Mouse (Mus musculus) limb, embryonic 14.5 days (tissue): ENCODE results near the gene Cptp. TPM values are rescaled to one million over a fixed set of nuclear protein-coding genes. Genes with fewer than 3 reads are reported as not detected.

Experiments used
- ATAC-seq: fragments of 200-750 bp; cut with Nextera tagmentation; 2 replicates; pipeline ENCODE4 v1.8.0; 2017; ENCODE audit warnings: low read depth, moderate number of reproducible peaks, moderate TSS enrichment; ENCODE audit not compliant: low FRiP score
- DNase-seq: peaks from one replicate; pipeline ENCODE4 v3.0.0-alpha.2; 2015; ENCODE audit warnings: low spot score
- H3K27ac ChIP-seq: fragments of 300-500 bp; sonication (generic); replicated peaks from 2 replicates; pipeline ENCODE4 v1.5.1; 2014; ENCODE audit warnings: low read depth, mild to moderate bottlenecking, low read length, moderate library complexity, mixed read lengths
- H3K27me3 ChIP-seq: fragments of 300-500 bp; sonication (generic); 2 replicates; pipeline ENCODE4 v1.6.1; 2014; ENCODE audit warnings: low read length, mixed read lengths; ENCODE audit not compliant: control insufficient read depth, insufficient read depth
- H3K36me3 ChIP-seq: fragments of 300-500 bp; sonication (generic); 2 replicates; pipeline ENCODE4 v1.6.1; 2014; ENCODE audit warnings: mild to moderate bottlenecking, low read length, moderate library complexity, mixed read lengths; ENCODE audit not compliant: control insufficient read depth, insufficient read depth
- H3K4me1 ChIP-seq: fragments of 300-500 bp; sonication (generic); 2 replicates; pipeline ENCODE4 v1.6.1; 2014; ENCODE audit warnings: antibody characterized with exemption, low read length, mixed read lengths; ENCODE audit not compliant: control insufficient read depth, insufficient read depth
- H3K4me2 ChIP-seq: fragments of 300-500 bp; sonication (generic); replicated peaks from 2 replicates; pipeline ENCODE4 v1.6.1; 2014; ENCODE audit warnings: low read depth, mild to moderate bottlenecking, low read length, moderate library complexity; ENCODE audit not compliant: severe bottlenecking
- H3K4me3 ChIP-seq: fragments of 300-500 bp; sonication (generic); replicated peaks from 2 replicates; pipeline ENCODE4 v1.5.1; 2014; ENCODE audit warnings: low read length
- H3K9ac ChIP-seq: fragments of 300-500 bp; sonication (generic); 2 replicates; pipeline ENCODE4 v1.6.1; 2014; ENCODE audit warnings: mild to moderate bottlenecking, low read depth, low read length, moderate library complexity; ENCODE audit not compliant: severe bottlenecking
- H3K9me3 ChIP-seq: fragments of 300-500 bp; sonication (generic); 2 replicates; pipeline ENCODE4 v1.6.1; 2016; ENCODE audit warnings: low read length; ENCODE audit not compliant: control insufficient read depth
- POLR2A ChIP-seq: fragments of 200-500 bp; IDR thresholded peaks from 2 replicates; pipeline ENCODE4 v1.8.0; 2012; ENCODE audit warnings: inconsistent platforms, mild to moderate bottlenecking, moderate library complexity, borderline replicate concordance; ENCODE audit not compliant: insufficient read depth, insufficient read length; ENCODE audit errors: extremely low read depth
- WGBS: fragments of 180-500 bp; shearing (Covaris S2); extraction: QIAGEN DNeasy Blood & Tissue Kit; methylation state at CpG from one replicate; pipeline ENCODE4 v1.1.7; 2014; 5-methylcytosine and 5-hydroxymethylcytosine counted together
- microRNA-seq: library from miRNA; unstranded; fragments of <30 nt; microRNA quantifications from one replicate; pipeline ENCODE4, GENCODE M21; 2016
- polyA plus RNA-seq, 2 experiments: library from polyadenylated mRNA; depleted of rRNA in 1 of 2; stranded (reverse) in 1 of 2; unstranded in 1 of 2; fragments of >200 nt; fragmentation: Nextera tagmentation in 1 of 2; extraction: Ambion mirVana in 1 of 2; gene quantifications; 2 replicates each; pipeline versions ENCODE4 v1.2.1 to v1.2.3; 2012 to 2014

Gene Cptp
- polyA plus RNA-seq, 2 experiments = 15.0 to 19.2 TPM

- H3K36me3 ChIP-seq = peaks cover 92% of the 10 kb centered on the region
- H3K4me2 ChIP-seq = no peak overlapping the region
- H3K4me3 ChIP-seq = no peak overlapping the region
- DNase-seq (no peak), ATAC-seq (no peak)
- H3K4me1 ChIP-seq = no peaks in the 10 kb centered on the region
- H3K9me3 ChIP-seq = no peaks in the 10 kb centered on the region
- H3K9ac ChIP-seq = no peak overlapping the region
- WGBS = 98% methylated on average over 16 of the region's 16 CpGs
- no peak for TF ChIP-seq POLR2A
- no peak overlapping the region for H3K27ac ChIP-seq
- no peaks in the 10 kb centered on the region for H3K27me3 ChIP-seq
Observed at GRCm38 (mm10) chr4:155823443-155823842, 45.8 kb downstream of the Cptp start.

GRCm38 (mm10) chr4:155821025-155821424 is 48.2 kb downstream of the Cptp start:
- H3K9ac ChIP-seq = no peak overlapping the region
- DNase-seq (peak; percentile 55), ATAC-seq (no peak)
- H3K4me3 ChIP-seq = no peak overlapping the region
- no peaks in the 10 kb centered on the region for H3K4me1 ChIP-seq
- no peak overlapping the region for H3K27ac ChIP-seq
- TF ChIP-seq POLR2A = no peak
- 84% methylated on average over 7 of the region's 7 CpGs for WGBS
- no peaks in the 10 kb centered on the region for H3K9me3 ChIP-seq
- H3K27me3 ChIP-seq = no peaks in the 10 kb centered on the region
- peaks cover 96% of the 10 kb centered on the region for H3K36me3 ChIP-seq
- H3K4me2 ChIP-seq = no peak overlapping the region

GRCm38 (mm10) chr4:155817533-155817932 is 51.7 kb downstream of the Cptp start:
- 88% methylated on average over 4 of the region's 4 CpGs for WGBS
- no peak for ATAC-seq
- H3K27ac ChIP-seq = no peak overlapping the region
- DNase-seq = no peak
- no peaks in the 10 kb centered on the region for H3K9me3 ChIP-seq
- no peak overlapping the region for H3K4me2 ChIP-seq
- no peak for TF ChIP-seq POLR2A
- H3K27me3 ChIP-seq = no peaks in the 10 kb centered on the region
- H3K36me3 ChIP-seq = peaks cover 88% of the 10 kb centered on the region
- no peak overlapping the region for H3K4me3 ChIP-seq
- H3K4me1 ChIP-seq = peaks cover 6% of the 10 kb centered on the region
- no peak overlapping the region for H3K9ac ChIP-seq

Small RNA genes within 50 kb of the gene (microRNA-seq; reads per million reads assigned to microRNA genes)
- not detected for gene Gm22991

Other genes with a start within 250 kb of the Cptp start
- gene Cdk11b, start 244.6 kb downstream of the Cptp start, polyA plus RNA-seq (2012; rRNA removed) = 45.3 and 65.6 TPM in 2 replicates
- gene Cdk11b, start 244.6 kb downstream of the Cptp start, polyA plus RNA-seq (2014; fragmentation: Nextera tagmentation; extraction: Ambion mirVana) = 53.9 and 60.1 TPM in 2 replicates
- not detected in 2 replicates for gene Gm10563, start 224.0 kb downstream of the Cptp start, polyA plus RNA-seq (2012; rRNA removed)
- gene Gm10563, start 224.0 kb downstream of the Cptp start, polyA plus RNA-seq (2014; fragmentation: Nextera tagmentation; extraction: Ambion mirVana) = not detected in 2 replicates
- 34.7 and 42.7 TPM in 2 replicates for gene Mmp23, start 216.1 kb downstream of the Cptp start, polyA plus RNA-seq (2012; rRNA removed)
- gene Mmp23, start 216.1 kb downstream of the Cptp start, polyA plus RNA-seq (2014; fragmentation: Nextera tagmentation; extraction: Ambion mirVana) = 17.3 and 19.8 TPM in 2 replicates
- 77.4 and 97.5 TPM in 2 replicates for gene Mib2, start 200.2 kb downstream of the Cptp start, polyA plus RNA-seq (2012; rRNA removed)
- 29.5 and 32.1 TPM in 2 replicates for gene Mib2, start 200.2 kb downstream of the Cptp start, polyA plus RNA-seq (2014; fragmentation: Nextera tagmentation; extraction: Ambion mirVana)
- 31.0 and 46.5 TPM in 2 replicates for gene Fndc10, start 175.1 kb downstream of the Cptp start, polyA plus RNA-seq (2012; rRNA removed)
- gene Fndc10, start 175.1 kb downstream of the Cptp start, polyA plus RNA-seq (2014; fragmentation: Nextera tagmentation; extraction: Ambion mirVana) = 8.1 and 9.4 TPM in 2 replicates
- gene Ssu72, start 164.6 kb downstream of the Cptp start, polyA plus RNA-seq (2012; rRNA removed) = 105 and 115 TPM in 2 replicates
- gene Ssu72, start 164.6 kb downstream of the Cptp start, polyA plus RNA-seq (2014; fragmentation: Nextera tagmentation; extraction: Ambion mirVana) = 131 and 135 TPM in 2 replicates
- gene Tmem240, start 134.6 kb downstream of the Cptp start, polyA plus RNA-seq (2012; rRNA removed) = 3.7 and 4.0 TPM in 2 replicates
- gene Tmem240, start 134.6 kb downstream of the Cptp start, polyA plus RNA-seq (2014; fragmentation: Nextera tagmentation; extraction: Ambion mirVana) = 0.88 and 1.1 TPM in 2 replicates
- gene Atad3a, start 108.3 kb downstream of the Cptp start, polyA plus RNA-seq (2012; rRNA removed) = 117 and 135 TPM in 2 replicates
- 84.8 and 85.2 TPM in 2 replicates for gene Atad3a, start 108.3 kb downstream of the Cptp start, polyA plus RNA-seq (2014; fragmentation: Nextera tagmentation; extraction: Ambion mirVana)
- 12.4 and 14.9 TPM in 2 replicates for gene Vwa1, start 94.7 kb downstream of the Cptp start, polyA plus RNA-seq (2012; rRNA removed)
- 11.9 and 13.9 TPM in 2 replicates for gene Vwa1, start 94.7 kb downstream of the Cptp start, polyA plus RNA-seq (2014; fragmentation: Nextera tagmentation; extraction: Ambion mirVana)
- 2.0 and 2.6 TPM in 2 replicates for gene Tmem88b, start 83.6 kb downstream of the Cptp start, polyA plus RNA-seq (2012; rRNA removed)
- 0.48 and 0.67 TPM in 2 replicates for gene Tmem88b, start 83.6 kb downstream of the Cptp start, polyA plus RNA-seq (2014; fragmentation: Nextera tagmentation; extraction: Ambion mirVana)
- 0.23 TPM in 1 of 2 replicates, not detected in the other for gene Ankrd65, start 79.0 kb downstream of the Cptp start, polyA plus RNA-seq (2012; rRNA removed)
- not detected in 2 replicates for gene Ankrd65, start 79.0 kb downstream of the Cptp start, polyA plus RNA-seq (2014; fragmentation: Nextera tagmentation; extraction: Ambion mirVana)
- gene Mrpl20, start 66.6 kb downstream of the Cptp start, polyA plus RNA-seq (2012; rRNA removed) = 72.2 and 97.5 TPM in 2 replicates
- gene Mrpl20, start 66.6 kb downstream of the Cptp start, polyA plus RNA-seq (2014; fragmentation: Nextera tagmentation; extraction: Ambion mirVana) = 199 and 215 TPM in 2 replicates
- 273 and 304 TPM in 2 replicates for gene Ccnl2, start 57.0 kb downstream of the Cptp start, polyA plus RNA-seq (2012; rRNA removed)
- 190 and 199 TPM in 2 replicates for gene Ccnl2, start 57.0 kb downstream of the Cptp start, polyA plus RNA-seq (2014; fragmentation: Nextera tagmentation; extraction: Ambion mirVana)
- gene Aurkaip1, start 38.2 kb downstream of the Cptp start, polyA plus RNA-seq (2012; rRNA removed) = 112 and 114 TPM in 2 replicates
- gene Aurkaip1, start 38.2 kb downstream of the Cptp start, polyA plus RNA-seq (2014; fragmentation: Nextera tagmentation; extraction: Ambion mirVana) = 126 and 129 TPM in 2 replicates
- 218 and 302 TPM in 2 replicates for gene Mxra8, start 29.8 kb downstream of the Cptp start, polyA plus RNA-seq (2012; rRNA removed)
- 109 and 120 TPM in 2 replicates for gene Mxra8, start 29.8 kb downstream of the Cptp start, polyA plus RNA-seq (2014; fragmentation: Nextera tagmentation; extraction: Ambion mirVana)
- gene Dvl1, start 22.0 kb downstream of the Cptp start, polyA plus RNA-seq (2012; rRNA removed) = 92.9 and 131 TPM in 2 replicates
- gene Dvl1, start 22.0 kb downstream of the Cptp start, polyA plus RNA-seq (2014; fragmentation: Nextera tagmentation; extraction: Ambion mirVana) = 17.4 and 18.8 TPM in 2 replicates
- gene Tas1r3, start 6.1 kb downstream of the Cptp start, polyA plus RNA-seq (2012; rRNA removed) = 0.31 and 0.51 TPM in 2 replicates
- 0.32 and 0.37 TPM in 2 replicates for gene Tas1r3, start 6.1 kb downstream of the Cptp start, polyA plus RNA-seq (2014; fragmentation: Nextera tagmentation; extraction: Ambion mirVana)
- 57.4 and 60.7 TPM in 2 replicates for gene Ints11, start 106 bp upstream of the Cptp start, polyA plus RNA-seq (2012; rRNA removed)
- 63.7 and 75.4 TPM in 2 replicates for gene Ints11, start 106 bp upstream of the Cptp start, polyA plus RNA-seq (2014; fragmentation: Nextera tagmentation; extraction: Ambion mirVana)
- gene Pusl1, start 22.3 kb upstream of the Cptp start, polyA plus RNA-seq (2012; rRNA removed) = 95.7 and 125 TPM in 2 replicates
- gene Pusl1, start 22.3 kb upstream of the Cptp start, polyA plus RNA-seq (2014; fragmentation: Nextera tagmentation; extraction: Ambion mirVana) = 54.9 and 57.2 TPM in 2 replicates
- gene Acap3, start 22.4 kb upstream of the Cptp start, polyA plus RNA-seq (2012; rRNA removed) = 33.8 and 41.6 TPM in 2 replicates
- 19.8 and 22.6 TPM in 2 replicates for gene Acap3, start 22.4 kb upstream of the Cptp start, polyA plus RNA-seq (2014; fragmentation: Nextera tagmentation; extraction: Ambion mirVana)
- gene Ube2j2, start 74.4 kb upstream of the Cptp start, polyA plus RNA-seq (2012; rRNA removed) = 106 and 117 TPM in 2 replicates
- 122 and 126 TPM in 2 replicates for gene Ube2j2, start 74.4 kb upstream of the Cptp start, polyA plus RNA-seq (2014; fragmentation: Nextera tagmentation; extraction: Ambion mirVana)
- gene C1qtnf12, start 92.9 kb upstream of the Cptp start, polyA plus RNA-seq (2012; rRNA removed) = 37.0 and 44.3 TPM in 2 replicates
- 52.3 and 56.6 TPM in 2 replicates for gene C1qtnf12, start 92.9 kb upstream of the Cptp start, polyA plus RNA-seq (2014; fragmentation: Nextera tagmentation; extraction: Ambion mirVana)
- 11.3 and 15.2 TPM in 2 replicates for gene B3galt6, start 123.2 kb upstream of the Cptp start, polyA plus RNA-seq (2012; rRNA removed)
- gene B3galt6, start 123.2 kb upstream of the Cptp start, polyA plus RNA-seq (2014; fragmentation: Nextera tagmentation; extraction: Ambion mirVana) = 17.0 and 18.8 TPM in 2 replicates
- gene Sdf4, start 123.4 kb upstream of the Cptp start, polyA plus RNA-seq (2012; rRNA removed) = 52.4 and 74.5 TPM in 2 replicates
- 171 TPM in 2 replicates for gene Sdf4, start 123.4 kb upstream of the Cptp start, polyA plus RNA-seq (2014; fragmentation: Nextera tagmentation; extraction: Ambion mirVana)
- 4.8 and 5.8 TPM in 2 replicates for gene Tnfrsf4, start 144.4 kb upstream of the Cptp start, polyA plus RNA-seq (2012; rRNA removed)
- 0.58 and 0.65 TPM in 2 replicates for gene Tnfrsf4, start 144.4 kb upstream of the Cptp start, polyA plus RNA-seq (2014; fragmentation: Nextera tagmentation; extraction: Ambion mirVana)
- gene Tnfrsf18, start 156.7 kb upstream of the Cptp start, polyA plus RNA-seq (2012; rRNA removed) = 1.9 TPM in 2 replicates
- 3.7 and 4.7 TPM in 2 replicates for gene Tnfrsf18, start 156.7 kb upstream of the Cptp start, polyA plus RNA-seq (2014; fragmentation: Nextera tagmentation; extraction: Ambion mirVana)
- gene Ttll10, start 190.0 kb upstream of the Cptp start, polyA plus RNA-seq (2012; rRNA removed) = 4.0 and 4.2 TPM in 2 replicates
- gene Ttll10, start 190.0 kb upstream of the Cptp start, polyA plus RNA-seq (2014; fragmentation: Nextera tagmentation; extraction: Ambion mirVana) = 2.4 and 2.6 TPM in 2 replicates
- 74.5 and 92.4 TPM in 2 replicates for gene 9430015G10Rik, start 240.5 kb upstream of the Cptp start, polyA plus RNA-seq (2012; rRNA removed)
- gene 9430015G10Rik, start 240.5 kb upstream of the Cptp start, polyA plus RNA-seq (2014; fragmentation: Nextera tagmentation; extraction: Ambion mirVana) = 34.4 and 38.3 TPM in 2 replicates